Comparison of ENCODE assay signal across 22 mouse cellular contexts in genomic region chr1:171616881-171617515, GRCm38 (mm10). TPM values are rescaled to one million over a fixed set of nuclear protein-coding genes. Genes with fewer than 3 reads are reported as not detected.
DNase-seq lines count a peak whose midpoint lies in the region; ATAC-seq and TF ChIP-seq lines count a peak whose summit lies in the region.
"Had no signal": no experiment of that assay in that cellular context is flagged by ENCODE, and none has a peak within 500 bp of the region (broad histone marks: within the 10 kb centered on the region; RNA-seq: fewer than 3 reads in every experiment).

No protein-coding gene starts in this region.

- H3K9me3 ChIP-seq in hindbrain, postnatal 0 days (ENCODE audit: low read length): no peaks in the 10 kb centered on the region
- no peaks in the 10 kb centered on the region for H3K9me3 ChIP-seq in hindbrain, embryonic 10.5 days
- H3K9me3 ChIP-seq: hindbrain, embryonic 15.5 days; midbrain, embryonic 13.5 days had no signal

- intact Hi-C loops in heart, postnatal 10 days (cut with DNase I): no loop called here

- no peak for ATAC-seq in hindbrain, postnatal 0 days
- ATAC-seq: forebrain, embryonic 16.5 days; liver, postnatal 0 days; midbrain, embryonic 13.5 days had no signal

- H3K4me1 ChIP-seq in hindbrain, postnatal 0 days (ENCODE audit: insufficient read depth, low read length): no peaks in the 10 kb centered on the region
- no peaks in the 10 kb centered on the region for H3K4me1 ChIP-seq in hindbrain, embryonic 10.5 days (replicated peaks)
- H3K4me1 ChIP-seq: hindbrain, embryonic 15.5 days; midbrain, embryonic 13.5 days had no signal

- DNase-seq in hindbrain, postnatal 0 days (ENCODE audit: low spot score): peak; percentile 21
- DNase-seq in hindbrain, embryonic 10.5 days (ENCODE audit: low spot score): no peak
- peak; percentile 23 to 60 for DNase-seq in spleen, postnatal 4 days (ENCODE audit: low spot score in 2 of 2)
- DNase-seq in spleen, adult 18-20 months: no peak
- DNase-seq in lung, postnatal 25 days (ENCODE audit: low spot score): peak; percentile 25
- peak; percentile 62 for DNase-seq in splenic B cell, adult 2 months (ENCODE audit: low read depth, low spot score)
- DNase-seq in right cerebral cortex, postnatal 25 days: no peak
- DNase-seq in heart, postnatal 10 days: no peak
- DNase-seq: adrenal gland, postnatal 14 days; cerebellum, adult 11-12 months; gastrocnemius, adult 2 months; kidney, adult 18-20 months; kidney, postnatal 4 days; liver, postnatal 0 days; thymus, postnatal 36 days had no signal

- 60% methylated on average over 11 of the region's 11 CpGs for WGBS in hindbrain, postnatal 0 days
- 82% methylated on average over 11 of the region's 11 CpGs for WGBS in hindbrain, embryonic 10.5 days

- no peaks in the 10 kb centered on the region for H3K36me3 ChIP-seq in hindbrain, postnatal 0 days (ENCODE audit: insufficient read depth, low read length)
- H3K36me3 ChIP-seq in hindbrain, embryonic 10.5 days: no peaks in the 10 kb centered on the region
- H3K36me3 ChIP-seq in splenic B cell, adult 2 months (ENCODE audit: control insufficient read depth, insufficient read depth, low read length, poor library complexity, severe bottlenecking): no peaks in the 10 kb centered on the region
- H3K36me3 ChIP-seq: hindbrain, embryonic 15.5 days; midbrain, embryonic 13.5 days had no signal

- no peaks in the 10 kb centered on the region for H3K27me3 ChIP-seq in hindbrain, postnatal 0 days (ENCODE audit: insufficient read depth, low read length)
- no peaks in the 10 kb centered on the region for H3K27me3 ChIP-seq in hindbrain, embryonic 10.5 days (ENCODE audit: insufficient read depth, poor library complexity, severe bottlenecking)
- H3K27me3 ChIP-seq in splenic B cell, adult 2 months (ENCODE audit: control insufficient read depth, insufficient read depth, low read length, poor library complexity, severe bottlenecking): no peaks in the 10 kb centered on the region
- H3K27me3 ChIP-seq: hindbrain, embryonic 15.5 days; midbrain, embryonic 13.5 days had no signal

- no peak for TF ChIP-seq CTCF in hindbrain, postnatal 0 days (IDR thresholded peaks at IDR 0.05; ENCODE audit: low read depth)

- H3K4me2 ChIP-seq in hindbrain, postnatal 0 days (ENCODE audit: low read depth, low read length): no peak overlapping the region
- H3K4me2 ChIP-seq: hindbrain, embryonic 15.5 days; midbrain, embryonic 13.5 days had no signal

- H3K9ac ChIP-seq in hindbrain, postnatal 0 days (replicated peaks; ENCODE audit: low read length): no peak overlapping the region
- H3K9ac ChIP-seq: hindbrain, embryonic 15.5 days; liver, postnatal 0 days; midbrain, embryonic 13.5 days had no signal

- H3K4me3 ChIP-seq in hindbrain, postnatal 0 days (ENCODE audit: low read length): no peak overlapping the region
- H3K4me3 ChIP-seq in hindbrain, embryonic 10.5 days: no peak overlapping the region
- H3K4me3 ChIP-seq: gastrocnemius, adult 2 months; heart, adult 2 months; hindbrain, embryonic 15.5 days; left cerebral cortex, adult 2 months; midbrain, embryonic 13.5 days had no signal

- no peak overlapping the region for H3K27ac ChIP-seq in hindbrain, postnatal 0 days
- H3K27ac ChIP-seq in hindbrain, embryonic 10.5 days: no peak overlapping the region
- H3K27ac ChIP-seq: gastrocnemius, adult 2 months; heart, adult 2 months; hindbrain, embryonic 15.5 days; left cerebral cortex, adult 2 months; midbrain, embryonic 13.5 days; stomach, postnatal 0 days had no signal

RNA-seq across cellular contexts. Expression of gene Ly9, which starts 9.8 kb away (rescaled TPM):
- total RNA-seq in hindbrain, postnatal 0 days (2014; rRNA removed): 0.63 TPM in 1 of 2 replicates, not detected in the other
- polyA plus RNA-seq in hindbrain, postnatal 0 days (2015; fragmentation: Nextera tagmentation; extraction: Ambion mirVana): 0.14 TPM in 1 of 2 replicates, not detected in the other
- 0.09 TPM in 1 of 2 replicates, not detected in the other for polyA plus RNA-seq in hindbrain, embryonic 10.5 days (2016; fragmentation: Nextera tagmentation; extraction: Ambion mirVana)
- under 1 TPM; 0.17 to 0.22 TPM for total RNA-seq in heart, postnatal 10 days (2021)
- total RNA-seq: gastrocnemius, adult 2 months; left cerebral cortex, adult 2 months had no signal
- polyA plus RNA-seq: forebrain, embryonic 16.5 days; midbrain, embryonic 13.5 days; neural tube, embryonic 11.5 days had no signal

RNA-seq across cellular contexts. Expression of gene Slamf7, which starts 35.8 kb away (rescaled TPM):
- total RNA-seq in hindbrain, postnatal 0 days (2014; rRNA removed): not detected in 2 replicates
- polyA plus RNA-seq in hindbrain, postnatal 0 days (2015; fragmentation: Nextera tagmentation; extraction: Ambion mirVana): not detected in 2 replicates
- not detected in 2 replicates for polyA plus RNA-seq in hindbrain, embryonic 10.5 days (2016; fragmentation: Nextera tagmentation; extraction: Ambion mirVana)
- total RNA-seq in heart, postnatal 10 days (2021): under 1 TPM in 1 of 2 experiments, not detected in 1; 0.29 TPM
- polyA plus RNA-seq: forebrain, embryonic 16.5 days; hindbrain, embryonic 15.5 days; midbrain, embryonic 13.5 days; neural tube, embryonic 11.5 days had no signal

RNA-seq across cellular contexts. Expression of gene Cd244a, which starts 58.0 kb away (rescaled TPM):
- 0.05 TPM in 1 of 2 replicates, not detected in the other for total RNA-seq in hindbrain, postnatal 0 days (2014; rRNA removed)
- polyA plus RNA-seq in hindbrain, postnatal 0 days (2015; fragmentation: Nextera tagmentation; extraction: Ambion mirVana): not detected in 2 replicates
- 0.09 TPM in 1 of 2 replicates, not detected in the other for polyA plus RNA-seq in hindbrain, embryonic 10.5 days (2016; fragmentation: Nextera tagmentation; extraction: Ambion mirVana)
- total RNA-seq in heart, postnatal 10 days (2021): under 1 TPM; 0.10 to 0.20 TPM
- total RNA-seq: left cerebral cortex, adult 2 months had no signal
- polyA plus RNA-seq: forebrain, embryonic 16.5 days; hindbrain, embryonic 15.5 days; midbrain, embryonic 13.5 days had no signal

Comparison
In these comparisons a context has a peak if more than half of its experiments do, and no peak if none do; other contexts are left out.
1. DNase-seq: peak in hindbrain, postnatal 0 days (single experiment), spleen, postnatal 4 days (2 of 2), lung, postnatal 25 days (single experiment) and splenic B cell, adult 2 months (single experiment); none in hindbrain, embryonic 10.5 days (single experiment), spleen, adult 18-20 months (0 of 2), right cerebral cortex, postnatal 25 days (single experiment) and heart, postnatal 10 days (0 of 2).